Mouse (Mus musculus) embryo, embryonic 10 days (tissue): Measurements from ENCODE around the gene Hpse2.
A peak's percentile ranks its signal among the peaks of the same experiment; 100 is the strongest.
"Not testable (repeated sequence)": the region's sequence is repeated elsewhere in the genome, so short reads cannot be mapped to it uniquely, and the experiment has no call there.

ENCODE experiments used
- DNase-seq: peaks from one replicate; pipeline ENCODE4 v3.0.0-alpha.2; 2015; ENCODE audit warnings: low spot score

The Hpse2 gene

DNA sequence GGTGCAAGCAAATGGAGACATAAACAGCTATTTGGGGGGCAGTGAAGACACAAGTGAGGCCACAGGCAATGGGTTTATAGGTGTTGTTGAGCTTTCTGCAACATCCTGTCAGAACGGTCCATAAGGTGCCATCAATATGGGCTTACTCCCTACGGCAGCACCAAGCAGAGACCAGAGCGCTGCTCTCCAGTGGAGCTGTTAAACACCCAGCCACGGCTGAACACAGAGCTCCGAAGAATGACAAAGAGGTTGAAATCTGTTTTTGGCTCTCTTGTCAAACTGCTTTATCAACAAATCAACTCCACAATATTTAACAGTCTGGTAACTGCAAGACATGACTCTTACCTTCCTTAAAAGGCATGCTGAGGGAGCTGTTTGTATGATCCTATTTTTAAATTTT, 537.7 kb downstream of the Hpse2 start:
- DNase-seq, result no peak

DNA sequence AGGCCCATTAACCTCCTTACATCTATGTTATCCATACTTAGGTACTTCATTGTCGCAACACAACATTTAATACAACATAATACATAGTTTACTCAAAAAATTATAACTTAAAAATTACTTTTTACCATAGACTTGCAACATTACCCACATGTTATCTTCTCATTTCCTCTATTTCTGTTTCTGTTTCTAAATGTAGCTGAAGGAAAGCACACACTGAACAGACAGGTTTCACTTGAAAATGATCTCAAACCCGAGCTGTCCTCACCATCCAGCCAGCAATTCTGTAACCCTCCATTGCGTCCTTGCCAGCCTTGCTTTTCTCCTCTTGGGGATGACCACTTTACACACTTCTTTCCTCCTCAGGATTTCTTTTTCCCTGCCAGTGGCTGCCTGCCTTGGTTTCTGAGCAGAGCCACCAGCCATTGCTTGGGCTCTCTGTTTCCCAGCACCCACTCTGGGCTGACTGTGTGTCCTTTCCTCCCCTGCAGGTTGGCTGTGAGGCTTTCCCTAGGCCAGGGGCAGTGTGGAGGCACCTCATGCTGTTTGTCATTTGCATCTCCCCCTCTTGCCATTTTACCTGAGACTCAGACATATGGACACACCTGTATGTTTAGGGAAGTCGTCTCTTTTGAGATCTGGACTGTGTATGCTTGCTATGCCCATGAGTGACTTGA, 548.4 kb downstream of the Hpse2 start:
- no peak for DNase-seq

DNA sequence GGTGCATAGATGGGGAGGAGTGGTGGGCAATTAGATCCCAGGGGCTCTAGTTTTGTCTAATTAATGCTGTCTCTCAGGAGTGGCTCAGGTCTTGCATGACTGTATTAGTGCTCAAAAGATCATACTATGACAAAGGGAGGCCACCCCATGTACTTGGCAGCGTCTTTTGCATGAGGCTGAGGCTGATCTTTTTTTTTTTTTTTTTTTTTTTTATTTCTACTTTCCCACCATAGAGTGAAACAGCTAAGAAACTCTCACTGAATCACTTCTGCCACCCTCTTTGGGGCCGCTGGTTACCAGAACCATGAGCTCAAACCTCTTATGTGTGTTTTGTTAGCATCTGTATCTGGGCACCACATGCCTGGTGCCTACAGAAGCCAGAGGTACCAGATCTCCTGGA, 549.0 kb downstream of the Hpse2 start:
- no peak for DNase-seq

DNA sequence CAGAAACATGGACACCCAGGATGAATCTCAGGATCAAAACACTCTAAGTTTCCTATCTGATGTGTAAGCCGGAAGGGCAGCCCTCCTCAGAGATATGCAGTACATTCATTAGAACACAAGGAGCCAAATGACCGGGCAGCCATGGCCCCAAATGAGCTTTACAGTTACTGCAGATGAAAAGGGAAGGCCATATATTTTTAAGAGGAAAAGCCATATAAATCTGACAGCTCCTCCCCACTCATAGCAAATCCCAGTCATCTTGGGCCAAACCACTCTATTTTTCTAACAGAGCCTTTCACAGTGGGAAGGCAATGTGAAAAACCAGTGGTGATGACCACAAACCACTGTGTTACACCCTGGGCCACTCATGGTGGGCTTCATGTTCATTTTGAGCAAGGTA, 549.9 kb downstream of the Hpse2 start:
- no peak for DNase-seq

DNA sequence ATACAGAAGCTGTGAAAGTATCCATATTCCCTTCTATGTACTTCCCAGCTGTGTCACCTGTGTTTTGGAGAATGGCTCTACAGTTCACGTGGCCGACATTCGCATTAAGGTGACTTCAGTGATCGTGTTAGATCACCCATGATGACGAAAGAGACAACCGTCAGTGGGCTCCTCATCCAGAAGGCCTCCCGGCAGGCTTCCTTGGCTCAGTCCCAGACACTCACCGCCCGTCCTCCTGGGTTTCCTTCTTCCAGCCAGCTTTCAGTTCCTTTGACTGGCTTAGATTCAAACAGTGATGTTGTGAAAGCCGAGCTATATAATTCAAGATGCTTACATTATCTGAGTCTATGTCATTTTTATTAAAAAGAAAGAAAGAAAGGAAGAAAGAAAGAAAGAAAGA, 550.6 kb downstream of the Hpse2 start:
- DNase-seq, result no peak

DNA sequence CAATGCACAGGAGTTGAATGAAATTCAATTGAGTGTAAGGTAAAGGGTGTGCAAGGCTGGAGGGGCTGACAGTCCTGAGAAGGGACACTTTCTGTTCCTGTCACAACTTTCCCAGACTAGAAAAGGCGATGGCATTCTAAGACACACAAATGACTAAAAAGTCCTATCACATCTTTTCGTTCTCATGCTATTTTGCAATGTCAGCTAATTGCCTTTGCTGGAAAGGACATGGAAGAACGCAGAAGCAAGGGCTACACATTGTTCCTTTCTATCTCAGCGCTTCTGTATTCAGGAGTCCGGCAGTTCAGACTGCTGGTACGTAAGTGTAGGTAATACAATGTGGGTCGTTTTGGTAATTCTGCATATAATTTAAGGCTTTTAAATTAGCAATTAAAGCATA, 555.0 kb downstream of the Hpse2 start:
- DNase-seq, result no peak

DNA sequence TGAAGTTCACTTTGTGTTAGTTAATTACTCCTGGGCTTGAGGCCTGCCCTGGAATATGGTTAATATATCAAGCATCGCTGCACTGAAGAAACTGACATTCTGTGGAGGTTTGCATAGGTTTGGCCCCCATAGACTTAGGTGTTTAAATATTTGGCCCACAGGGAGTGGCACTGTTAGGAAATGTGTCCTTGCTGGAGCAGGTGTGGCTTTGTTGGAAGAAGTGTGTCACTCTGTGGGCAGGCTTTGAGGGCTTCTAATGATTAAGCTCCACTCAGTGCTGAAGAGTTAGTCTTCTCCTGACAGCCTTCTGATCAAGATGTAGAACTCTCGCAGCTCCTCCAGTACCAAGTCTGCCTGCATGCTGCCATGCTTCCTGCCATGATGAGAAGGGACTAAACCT, 555.9 kb downstream of the Hpse2 start:
- no peak for DNase-seq

DNA sequence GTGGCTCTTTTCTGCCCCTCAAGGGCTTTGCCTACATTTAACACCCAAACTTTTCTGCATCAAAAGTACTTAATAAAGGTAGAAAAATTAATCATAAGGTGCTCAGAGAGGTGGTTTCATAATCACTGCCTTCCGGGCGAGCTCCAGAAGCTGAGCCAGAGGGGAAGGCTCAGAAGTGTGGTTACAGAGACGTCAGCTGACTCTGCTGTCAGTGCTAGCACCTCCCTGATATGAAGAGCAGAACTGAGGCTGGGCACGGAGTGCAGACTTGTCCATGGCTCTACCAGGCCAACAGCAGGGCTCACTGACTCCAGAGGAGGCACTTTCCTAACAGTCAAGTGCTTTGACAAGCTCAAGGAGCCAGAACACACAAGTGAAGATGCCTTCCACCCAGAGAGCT, 559.0 kb downstream of the Hpse2 start:
- no peak for DNase-seq

DNA sequence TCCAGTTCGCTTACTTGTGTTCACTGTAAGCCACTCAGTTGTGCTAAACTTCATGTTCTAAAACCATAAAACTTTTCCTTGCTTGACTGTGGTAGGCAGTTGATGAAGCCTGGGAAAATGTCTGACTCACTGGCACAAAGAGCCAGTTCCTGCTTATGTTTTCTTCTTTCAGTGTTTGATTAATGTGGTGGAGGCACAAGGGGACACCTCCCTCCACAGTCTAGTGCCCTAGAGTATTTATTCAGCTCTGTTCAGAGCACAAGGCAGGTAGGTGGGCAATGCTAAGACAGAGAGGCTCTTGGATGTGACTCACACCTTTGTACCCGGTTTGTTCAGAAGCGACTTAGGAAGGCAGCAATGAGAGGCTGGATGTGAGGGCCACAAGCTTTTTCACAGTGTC, 560.3 kb downstream of the Hpse2 start:
- no peak for DNase-seq

DNA sequence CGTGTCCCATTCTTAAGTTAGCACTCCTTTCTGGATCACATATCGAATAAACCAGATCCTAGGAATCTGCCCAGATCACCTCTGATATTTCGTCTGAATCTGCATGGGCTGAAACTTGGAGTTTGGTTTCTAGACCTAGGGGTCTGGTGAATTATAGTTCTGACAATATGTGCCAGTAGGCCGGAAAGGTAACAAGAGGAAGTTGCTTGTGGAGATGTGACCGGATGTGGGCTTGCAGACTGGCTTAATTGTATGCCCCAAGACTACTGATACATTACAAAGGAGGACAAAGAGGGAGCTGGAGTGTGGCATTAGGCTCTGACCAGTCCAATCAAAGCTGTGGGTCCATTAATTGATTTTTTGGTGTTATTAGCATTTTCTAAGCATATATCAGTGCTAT, 568.0 kb downstream of the Hpse2 start:
- DNase-seq, result no peak

DNA sequence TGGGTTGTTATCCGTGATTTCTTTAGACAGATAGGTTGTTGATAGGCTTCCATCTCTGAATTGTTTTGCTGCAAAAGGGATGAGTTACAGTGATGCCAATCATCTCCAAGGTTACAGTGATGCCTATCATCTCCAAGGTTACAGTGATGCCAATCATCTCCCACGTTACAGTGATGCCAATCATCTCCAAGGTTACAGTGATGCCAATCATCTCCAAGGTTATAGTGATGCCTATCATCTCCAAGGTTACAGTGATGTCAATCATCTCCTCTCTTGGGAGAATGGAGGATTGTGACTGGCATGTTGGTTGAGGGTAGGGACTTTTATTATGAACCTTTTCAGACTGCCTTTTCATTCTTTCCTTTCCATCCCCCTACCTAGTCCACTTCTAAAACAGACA, 570.4 kb downstream of the Hpse2 start:
- DNase-seq, result no peak

DNA sequence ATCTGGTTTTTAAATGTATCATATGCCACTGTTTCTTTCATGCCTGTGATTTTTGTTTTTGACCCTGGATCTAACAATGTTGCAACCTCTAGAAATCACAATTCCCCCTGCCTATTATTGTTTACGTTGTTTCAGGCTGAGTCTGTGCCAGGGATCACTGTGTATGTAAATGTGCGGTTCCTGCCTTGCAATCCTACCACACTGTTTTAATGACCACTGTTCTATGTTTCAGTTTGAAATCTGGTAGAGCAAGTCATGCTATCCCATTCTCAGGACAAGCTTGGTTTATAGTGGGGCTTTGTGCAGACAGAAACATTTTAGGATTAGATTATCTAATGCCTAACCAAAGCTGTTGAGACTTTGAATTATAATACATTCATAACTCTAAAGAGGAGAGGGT, 571.9 kb downstream of the Hpse2 start:
- no peak for DNase-seq

DNA sequence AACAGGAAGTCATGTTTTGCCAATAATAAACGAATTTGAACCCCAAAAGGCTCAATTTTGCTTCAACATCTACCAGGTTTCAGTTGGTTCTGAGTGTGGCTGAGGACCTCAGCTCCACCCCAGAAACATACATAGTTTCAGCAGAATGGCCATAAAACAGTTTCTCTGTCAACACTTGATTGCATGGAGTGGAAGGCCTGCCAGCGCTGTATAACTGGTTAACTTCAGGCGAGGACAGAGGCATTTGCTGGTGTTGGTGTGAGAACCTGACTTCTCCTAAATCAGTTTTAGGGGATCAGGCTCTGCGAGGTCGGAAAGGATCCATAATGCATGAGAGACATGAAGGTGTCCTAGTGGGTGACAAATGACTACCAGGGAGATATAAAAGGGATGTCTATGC, 578.0 kb downstream of the Hpse2 start:
- DNase-seq, result no peak

DNA sequence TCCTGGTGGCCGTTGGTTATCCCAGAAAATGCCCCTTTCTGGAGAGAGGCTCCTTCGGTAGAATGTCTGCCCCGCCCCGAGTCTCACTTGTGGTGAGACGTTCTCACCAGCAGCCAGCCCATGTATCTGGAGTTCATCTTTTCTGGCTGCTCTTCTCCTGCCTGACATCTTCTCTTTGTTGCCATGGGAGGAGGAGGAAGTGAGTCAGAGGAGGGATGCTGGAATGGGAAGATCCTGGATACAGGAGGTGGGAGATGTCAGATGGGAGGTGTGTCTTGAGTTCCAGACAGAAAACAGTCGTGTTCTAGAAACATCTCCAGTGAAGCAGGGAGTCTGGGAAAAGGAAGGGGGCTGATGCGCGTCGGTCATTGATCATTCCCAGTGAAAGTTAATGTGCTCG, 578.7 kb downstream of the Hpse2 start:
- no peak for DNase-seq

DNA sequence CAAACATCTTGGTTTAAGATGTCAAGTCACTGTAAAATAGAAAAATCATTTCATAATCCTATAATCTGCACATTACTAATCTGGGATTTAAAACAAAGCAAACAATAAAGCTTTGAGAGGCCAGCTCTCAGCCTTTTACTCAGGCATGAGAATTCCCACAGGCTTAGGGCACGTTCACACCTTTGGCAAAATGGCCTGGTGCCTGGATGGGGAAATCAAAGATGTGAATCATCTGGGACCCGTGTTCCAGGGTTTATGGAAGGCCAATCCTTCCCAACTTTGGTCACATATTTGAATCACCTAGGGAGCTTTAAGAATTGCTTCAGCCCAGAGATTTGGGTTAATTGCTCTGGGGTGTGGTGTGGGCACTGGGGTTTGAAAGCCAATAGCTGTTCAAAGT, 590.3 kb downstream of the Hpse2 start:
- no peak for DNase-seq

DNA sequence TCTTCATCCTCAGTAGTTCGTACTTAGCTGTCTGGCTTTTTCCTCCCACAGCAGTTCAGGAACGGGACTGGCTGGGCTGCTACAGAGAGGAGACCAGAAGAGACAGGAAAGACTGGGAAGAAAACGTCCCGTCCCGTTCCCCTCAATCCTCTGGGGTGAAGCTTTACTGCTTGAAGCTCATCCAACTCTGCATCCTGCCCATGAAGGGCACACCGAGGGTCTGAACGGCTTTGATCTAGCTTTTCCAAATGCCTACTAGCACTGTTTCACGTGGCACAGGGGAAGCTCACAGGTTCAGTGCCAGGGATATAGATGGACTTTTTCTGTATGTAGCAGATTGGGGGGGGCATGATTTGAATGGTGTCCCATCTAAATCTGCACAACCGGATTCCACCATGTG, 592.4 kb downstream of the Hpse2 start:
- DNase-seq, result peak; percentile 18

DNA sequence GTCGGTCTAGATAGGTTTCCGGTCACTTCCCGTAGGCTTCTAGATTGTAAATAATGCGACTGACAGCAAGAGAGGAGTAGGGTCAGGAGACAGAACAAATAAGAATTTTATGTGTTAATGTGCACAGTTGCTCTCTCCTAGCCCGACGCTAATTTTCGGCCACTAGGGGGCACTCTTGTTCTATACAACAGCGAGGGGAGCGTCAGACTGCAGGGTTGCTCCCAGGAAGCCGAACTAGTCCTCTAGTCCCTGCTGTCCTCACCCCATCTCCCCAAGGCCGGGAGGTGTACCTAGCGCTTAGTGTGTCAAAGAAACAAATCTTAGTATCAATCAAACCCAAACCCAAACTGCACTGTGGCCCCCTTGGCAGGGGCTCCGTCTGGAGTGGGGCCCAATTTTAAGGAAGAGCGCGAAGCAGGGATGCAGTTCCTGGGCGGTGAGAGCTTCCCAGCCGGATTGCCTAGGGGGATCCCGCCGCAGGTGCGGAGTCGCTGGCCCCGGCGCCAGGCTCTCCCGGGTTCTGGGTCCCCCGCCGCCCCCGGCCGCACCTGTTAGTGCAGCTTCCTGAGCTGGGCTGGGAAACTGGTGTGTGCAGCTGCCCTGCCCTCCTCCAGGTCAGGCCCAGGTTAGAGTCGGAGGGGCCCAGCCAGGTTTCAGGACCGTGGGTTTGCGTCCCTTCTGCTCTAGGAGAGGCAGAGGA, 593.1 kb downstream of the Hpse2 start:
- DNase-seq, result peak; percentile 93

DNA sequence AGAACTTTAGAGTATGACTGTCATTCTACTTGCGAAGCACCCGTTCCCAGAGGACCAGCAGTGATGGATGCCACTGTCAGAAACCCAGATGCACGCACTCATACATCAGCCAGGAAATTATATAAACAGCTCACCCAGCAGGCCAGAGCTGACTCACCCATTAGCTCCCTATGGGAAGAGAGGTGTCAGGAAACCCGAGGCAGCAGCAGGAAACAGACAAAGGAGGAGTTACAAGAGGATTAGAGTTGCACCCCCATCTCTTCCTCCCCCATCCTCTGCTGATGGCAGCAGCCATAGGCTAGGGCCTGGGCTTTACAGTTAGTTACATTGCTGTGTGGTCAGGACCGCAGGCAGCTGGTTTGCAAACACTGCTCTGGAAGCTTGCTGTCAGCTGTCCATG, 599.8 kb downstream of the Hpse2 start:
- no peak for DNase-seq

DNA sequence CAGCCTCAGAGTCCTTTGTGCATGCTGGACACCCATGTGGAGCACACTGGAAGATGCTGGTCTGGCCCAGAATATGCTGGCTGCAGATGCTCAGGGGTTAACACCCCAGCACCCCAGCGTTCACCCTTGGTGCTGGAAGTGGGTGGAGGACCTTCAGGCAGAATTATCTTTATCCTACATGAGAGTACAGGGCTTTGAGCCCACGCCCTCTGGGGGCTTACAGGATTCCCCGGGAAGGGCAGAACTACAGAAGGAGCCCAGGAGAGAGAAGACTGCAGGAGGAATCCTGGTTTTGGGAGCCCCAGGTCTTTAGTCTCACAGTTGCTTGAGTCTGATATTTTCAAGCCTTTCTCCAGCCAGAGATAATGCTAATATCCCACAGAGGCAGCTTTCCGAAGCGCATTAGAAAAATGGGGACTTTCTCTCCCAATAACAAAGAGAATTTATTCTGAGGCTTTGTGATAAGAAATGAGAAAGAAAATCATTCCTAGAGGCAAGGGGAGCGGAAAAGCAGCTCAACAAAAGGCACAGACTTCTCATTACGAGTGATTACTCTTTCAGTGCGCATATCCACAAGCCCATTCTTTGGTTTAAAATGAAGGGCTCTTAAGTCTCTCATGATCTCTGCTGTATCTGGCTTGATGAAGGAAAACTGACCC, 602.5 kb downstream of the Hpse2 start:
- DNase-seq, result no peak

DNA sequence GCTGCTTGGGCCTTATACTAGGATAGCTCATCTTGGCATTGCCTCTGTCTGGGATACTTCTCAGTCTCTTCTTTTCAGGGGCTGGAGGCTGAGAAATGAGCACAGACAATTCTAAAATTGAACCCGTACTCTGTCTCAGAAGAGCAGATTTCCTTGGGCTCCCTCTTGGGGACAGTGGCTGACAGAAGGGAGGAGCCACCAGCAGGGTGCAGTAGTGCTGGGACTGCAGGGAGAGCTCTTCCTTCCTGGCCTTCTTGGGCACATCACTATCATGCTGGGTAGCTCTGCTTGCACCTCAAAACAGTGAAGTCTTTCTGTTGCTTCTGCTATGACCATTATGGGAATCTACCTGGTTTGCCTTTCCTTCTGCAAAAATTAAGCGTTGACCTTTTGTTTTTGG, 603.0 kb downstream of the Hpse2 start:
- peak; percentile 41 for DNase-seq

DNA sequence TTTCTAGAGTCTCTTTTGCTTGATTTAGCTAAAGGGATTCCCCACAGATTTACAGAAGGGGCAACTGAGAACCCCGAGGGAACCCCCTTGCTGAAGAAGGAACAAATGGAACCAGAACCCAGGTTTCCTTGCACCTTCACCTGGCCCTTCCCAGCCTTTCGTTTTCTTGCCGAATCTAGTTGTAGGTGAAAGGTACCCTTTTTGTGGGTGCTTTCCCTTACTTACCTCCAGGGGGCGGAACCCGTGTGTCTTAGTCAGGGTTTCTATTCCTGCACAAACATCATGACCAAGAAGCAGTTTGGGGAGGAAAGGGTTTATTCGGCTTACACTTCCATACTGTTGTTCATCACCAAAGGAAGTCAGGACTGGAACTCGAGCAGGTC, 608.0 kb downstream of the Hpse2 start:
- DNase-seq, result not testable (repeated sequence)

DNA sequence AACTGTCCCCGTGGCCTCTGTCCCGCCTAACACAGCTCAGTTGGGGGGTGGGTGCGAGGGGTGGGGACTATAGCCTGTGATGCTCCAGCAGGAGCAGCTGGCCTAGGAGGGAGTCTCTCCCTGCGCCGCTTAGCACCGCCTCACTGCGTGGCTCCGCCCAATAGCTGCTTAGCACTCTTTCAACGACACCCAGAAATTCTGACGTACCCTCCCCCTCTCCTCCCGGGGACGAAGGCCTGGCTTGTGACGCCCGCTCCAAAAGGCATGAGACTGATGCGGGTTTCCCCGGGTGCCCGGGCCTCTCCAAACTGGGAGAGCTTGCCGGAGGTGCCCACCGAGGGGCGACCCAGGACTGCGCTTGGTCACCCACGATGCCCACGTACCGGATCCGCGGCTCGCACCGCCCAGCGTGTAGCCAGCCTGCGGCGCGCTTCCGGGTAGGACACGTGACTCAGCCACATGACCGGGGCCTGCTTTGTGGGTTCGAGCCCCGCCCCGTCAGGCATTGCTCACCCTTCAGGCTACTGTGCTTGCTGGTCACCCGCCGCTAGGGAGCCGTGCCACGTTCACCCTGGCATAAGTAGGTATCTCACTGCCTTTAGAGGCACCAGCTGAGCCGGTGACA, 608.5 kb downstream of the Hpse2 start, which contains the start of gene Hps1:
TSS of gene Hps1 (minus strand) at position 448 of the 625 bp plus-strand sequence.
- peak; percentile 96 for DNase-seq

DNA sequence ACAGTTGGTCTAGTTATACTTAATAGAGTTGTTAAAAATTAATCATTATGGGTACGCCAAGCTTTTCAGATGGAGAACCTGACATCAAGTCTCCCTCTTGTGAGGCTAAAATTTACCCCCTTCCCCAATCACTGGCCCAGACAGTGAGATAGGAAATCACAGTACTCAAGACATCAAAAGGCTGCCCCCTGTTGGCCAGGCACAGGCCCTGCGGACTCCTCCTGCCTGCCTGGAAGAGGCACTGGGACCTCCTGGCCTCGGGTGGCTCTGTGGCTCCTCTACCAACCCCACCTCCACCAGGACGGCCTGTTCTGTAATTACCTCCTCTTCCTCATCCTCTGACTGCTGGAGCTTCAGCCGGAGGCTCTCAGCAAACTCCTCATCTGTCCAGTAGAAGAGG, 610.4 kb downstream of the Hpse2 start:
- no peak for DNase-seq
